Mouse (Mus musculus): ENCODE data around the gene Cd34. TPM values are rescaled to one million over a fixed set of nuclear protein-coding genes. Genes with fewer than 3 reads are reported as not detected.

Cd34 gene
- polyA plus RNA-seq, 1 experiment = 6.7 TPM

- TF ChIP-seq MAX (IDR thresholded peaks at IDR 0.05) = no peak
- TF ChIP-seq MYOG (IDR thresholded peaks at IDR 0.05; ENCODE audit: control insufficient read depth, extremely low read depth, insufficient read length) = no peak
- TF ChIP-seq MYOD1 (IDR thresholded peaks at IDR 0.05; ENCODE audit: control insufficient read depth, insufficient read length, low read depth) = no peak
- peak; percentile 84 for TF ChIP-seq FOSL1 (IDR thresholded peaks at IDR 0.05; ENCODE audit: insufficient read depth, low read length, poor library complexity, severe bottlenecking)
- Histone ChIP-seq H3ac (ENCODE audit: control insufficient read depth, insufficient read length, low read depth) (no peak overlapping the region), H3K79me3 (ENCODE audit: low read depth) (no peaks in the 10 kb centered on the region), H3K79me2 (ENCODE audit: control insufficient read depth, insufficient read depth) (no peaks in the 10 kb centered on the region), H3K36me3 (ENCODE audit: control insufficient read depth, insufficient read depth) (no peaks in the 10 kb centered on the region), H3K4me3 (ENCODE audit: insufficient read depth, poor library complexity, severe bottlenecking) (no peak overlapping the region), H3K27me3 (ENCODE audit: control insufficient read depth, insufficient read depth, insufficient read length) (no peaks in the 10 kb centered on the region)
Measured at GRCm38 (mm10) chr1:194908956-194909355, 29.7 kb upstream of the Cd34 start.

GRCm38 (mm10) chr1:194925753-194926350, 12.8 kb upstream of the Cd34 start:
- H3K79me2 ChIP-seq (ENCODE audit: control insufficient read depth, insufficient read depth) = no peaks in the 10 kb centered on the region
- H3K27me3 ChIP-seq (ENCODE audit: control insufficient read depth, insufficient read depth, insufficient read length) = no peaks in the 10 kb centered on the region
- no peak overlapping the region for H3ac ChIP-seq (ENCODE audit: control insufficient read depth, insufficient read length, low read depth)
- H3K4me3 ChIP-seq (ENCODE audit: insufficient read depth, poor library complexity, severe bottlenecking) = no peak overlapping the region
- H3K79me3 ChIP-seq (ENCODE audit: low read depth) = no peaks in the 10 kb centered on the region
- no peaks in the 10 kb centered on the region for H3K36me3 ChIP-seq (ENCODE audit: control insufficient read depth, insufficient read depth)
- TF ChIP-seq CTCF (IDR thresholded peaks at IDR 0.05; ENCODE audit: control insufficient read depth, insufficient read depth, insufficient read length) (no peak), CEBPB (IDR thresholded peaks at IDR 0.05; ENCODE audit: low read depth) (no peak), USF1 (IDR thresholded peaks at IDR 0.05; ENCODE audit: low read depth) (no peak), MYOG (IDR thresholded peaks at IDR 0.05; ENCODE audit: control insufficient read depth, extremely low read depth, insufficient read length) (no peak), FOSL1 (IDR thresholded peaks at IDR 0.05; ENCODE audit: insufficient read depth, low read length, poor library complexity, severe bottlenecking) (no peak), MAX (IDR thresholded peaks at IDR 0.05) (no peak), MYOD1 (IDR thresholded peaks at IDR 0.05; ENCODE audit: control insufficient read depth, insufficient read length, low read depth) (no peak)

- TF ChIP-seq MAX (IDR thresholded peaks at IDR 0.05) = no peak
- no peak for TF ChIP-seq CEBPB (IDR thresholded peaks at IDR 0.05; ENCODE audit: low read depth)
- TF ChIP-seq FOSL1 (IDR thresholded peaks at IDR 0.05; ENCODE audit: insufficient read depth, low read length, poor library complexity, severe bottlenecking) = no peak
- TF ChIP-seq USF1 (IDR thresholded peaks at IDR 0.05; ENCODE audit: low read depth) = no peak
- TF ChIP-seq MYOD1 (IDR thresholded peaks at IDR 0.05; ENCODE audit: control insufficient read depth, insufficient read length, low read depth) = no peak
- TF ChIP-seq MYOG (IDR thresholded peaks at IDR 0.05; ENCODE audit: control insufficient read depth, extremely low read depth, insufficient read length) = no peak
- TF ChIP-seq CTCF (IDR thresholded peaks at IDR 0.05; ENCODE audit: control insufficient read depth, insufficient read depth, insufficient read length) = no peak
- Histone ChIP-seq H3K79me2 (ENCODE audit: control insufficient read depth, insufficient read depth) (no peaks in the 10 kb centered on the region), H3K36me3 (ENCODE audit: control insufficient read depth, insufficient read depth) (no peaks in the 10 kb centered on the region), H3K79me3 (ENCODE audit: low read depth) (no peaks in the 10 kb centered on the region), H3K4me3 (ENCODE audit: insufficient read depth, poor library complexity, severe bottlenecking) (no peak overlapping the region), H3K27me3 (ENCODE audit: control insufficient read depth, insufficient read depth, insufficient read length) (no peaks in the 10 kb centered on the region), H3ac (ENCODE audit: control insufficient read depth, insufficient read length, low read depth) (no peak overlapping the region)
Measured at GRCm38 (mm10) chr1:194927887-194928286, 10.7 kb upstream of the Cd34 start.

GRCm38 (mm10) chr1:194929275-194929971, 9.2 kb upstream of the Cd34 start:
- H3K79me3 ChIP-seq (ENCODE audit: low read depth) = no peaks in the 10 kb centered on the region
- no peak overlapping the region for H3K4me3 ChIP-seq (ENCODE audit: insufficient read depth, poor library complexity, severe bottlenecking)
- no peaks in the 10 kb centered on the region for H3K79me2 ChIP-seq (ENCODE audit: control insufficient read depth, insufficient read depth)
- H3K36me3 ChIP-seq (ENCODE audit: control insufficient read depth, insufficient read depth) = no peaks in the 10 kb centered on the region
- no peak overlapping the region for H3ac ChIP-seq (ENCODE audit: control insufficient read depth, insufficient read length, low read depth)
- TF ChIP-seq MAX (IDR thresholded peaks at IDR 0.05) (no peak), USF1 (IDR thresholded peaks at IDR 0.05; ENCODE audit: low read depth) (no peak), FOSL1 (IDR thresholded peaks at IDR 0.05; ENCODE audit: insufficient read depth, low read length, poor library complexity, severe bottlenecking) (no peak), MYOD1 (IDR thresholded peaks at IDR 0.05; ENCODE audit: control insufficient read depth, insufficient read length, low read depth) (no peak), MYOG (IDR thresholded peaks at IDR 0.05; ENCODE audit: control insufficient read depth, extremely low read depth, insufficient read length) (no peak), CTCF (IDR thresholded peaks at IDR 0.05; ENCODE audit: control insufficient read depth, insufficient read depth, insufficient read length) (no peak), CEBPB (IDR thresholded peaks at IDR 0.05; ENCODE audit: low read depth) (no peak)
- no peaks in the 10 kb centered on the region for H3K27me3 ChIP-seq (ENCODE audit: control insufficient read depth, insufficient read depth, insufficient read length)

GRCm38 (mm10) chr1:194929972-194930355, 8.7 kb upstream of the Cd34 start:
- no peak for TF ChIP-seq FOSL1 (IDR thresholded peaks at IDR 0.05; ENCODE audit: insufficient read depth, low read length, poor library complexity, severe bottlenecking)
- no peak for TF ChIP-seq MYOG (IDR thresholded peaks at IDR 0.05; ENCODE audit: control insufficient read depth, extremely low read depth, insufficient read length)
- TF ChIP-seq CEBPB (IDR thresholded peaks at IDR 0.05; ENCODE audit: low read depth) = no peak
- no peak for TF ChIP-seq MYOD1 (IDR thresholded peaks at IDR 0.05; ENCODE audit: control insufficient read depth, insufficient read length, low read depth)
- TF ChIP-seq MAX (IDR thresholded peaks at IDR 0.05) = no peak
- no peak for TF ChIP-seq CTCF (IDR thresholded peaks at IDR 0.05; ENCODE audit: control insufficient read depth, insufficient read depth, insufficient read length)
- TF ChIP-seq USF1 (IDR thresholded peaks at IDR 0.05; ENCODE audit: low read depth) = no peak
- Histone ChIP-seq H3K4me3 (ENCODE audit: insufficient read depth, poor library complexity, severe bottlenecking) (no peak overlapping the region), H3K36me3 (ENCODE audit: control insufficient read depth, insufficient read depth) (no peaks in the 10 kb centered on the region), H3K79me2 (ENCODE audit: control insufficient read depth, insufficient read depth) (no peaks in the 10 kb centered on the region), H3K27me3 (ENCODE audit: control insufficient read depth, insufficient read depth, insufficient read length) (no peaks in the 10 kb centered on the region), H3K79me3 (ENCODE audit: low read depth) (no peaks in the 10 kb centered on the region), H3ac (ENCODE audit: control insufficient read depth, insufficient read length, low read depth) (no peak overlapping the region)
